Mouse (Mus musculus): ENCODE measurements around the gene AF067063. TPM values are rescaled to one million over a fixed set of nuclear protein-coding genes. Genes with fewer than 3 reads are reported as not detected.

AF067063 gene
- polyA plus RNA-seq, 1 experiment, result not detected

GRCm38 (mm10) chr13:119792791-119793404 lies 37.1 kb downstream of the AF067063 start:
- Histone ChIP-seq H3K36me3 (ENCODE audit: control insufficient read depth, insufficient read depth) (peaks cover 11% of the 10 kb centered on the region), H3K4me3 (no peak overlapping the region), H3K4me2 (ENCODE audit: low read depth) (no peak overlapping the region), H3K79me2 (ENCODE audit: control insufficient read depth, insufficient read depth) (peaks cover 23% of the 10 kb centered on the region), H3K27me3 (ENCODE audit: control insufficient read depth, insufficient read depth, insufficient read length) (no peaks in the 10 kb centered on the region), H3ac (ENCODE audit: control insufficient read depth, insufficient read length) (no peak overlapping the region)
- no peak for TF ChIP-seq SRF (IDR thresholded peaks at IDR 0.05; ENCODE audit: control insufficient read depth, insufficient read length, low read depth)
- TF ChIP-seq POLR2A (IDR thresholded peaks at IDR 0.05; ENCODE audit: insufficient read length, low read depth), result no peak
- no peak for TF ChIP-seq CEBPB (IDR thresholded peaks at IDR 0.05; ENCODE audit: insufficient read depth, poor library complexity, severe bottlenecking)
- no peak for TF ChIP-seq TCF3 (IDR thresholded peaks at IDR 0.05; ENCODE audit: insufficient read length, low read depth)
- TF ChIP-seq MAX (IDR thresholded peaks at IDR 0.05; ENCODE audit: low read depth), result no peak
- no peak for TF ChIP-seq POLR2AphosphoS2 (IDR thresholded peaks at IDR 0.05; ENCODE audit: insufficient read length, low read depth)
- no peak for TF ChIP-seq USF1 (IDR thresholded peaks at IDR 0.05; ENCODE audit: low read depth)
- TF ChIP-seq REST (IDR thresholded peaks at IDR 0.05; ENCODE audit: insufficient read depth, insufficient read length), result no peak

GRCm38 (mm10) chr13:119791580-119792135 lies 38.4 kb downstream of the AF067063 start:
- H3K4me3 ChIP-seq, result peak overlapping the region; percentile 77
- peak overlapping the region; percentile 78 for H3K4me2 ChIP-seq (ENCODE audit: low read depth)
- H3ac ChIP-seq (ENCODE audit: control insufficient read depth, insufficient read length), result peak overlapping the region; percentile 97
- peaks cover 11% of the 10 kb centered on the region for H3K36me3 ChIP-seq (ENCODE audit: control insufficient read depth, insufficient read depth)
- H3K79me2 ChIP-seq (ENCODE audit: control insufficient read depth, insufficient read depth), result peaks cover 23% of the 10 kb centered on the region
- no peaks in the 10 kb centered on the region for H3K27me3 ChIP-seq (ENCODE audit: control insufficient read depth, insufficient read depth, insufficient read length)
- no peak for TF ChIP-seq REST (IDR thresholded peaks at IDR 0.05; ENCODE audit: insufficient read depth, insufficient read length)
- no peak for TF ChIP-seq SRF (IDR thresholded peaks at IDR 0.05; ENCODE audit: control insufficient read depth, insufficient read length, low read depth)
- no peak for TF ChIP-seq TCF3 (IDR thresholded peaks at IDR 0.05; ENCODE audit: insufficient read length, low read depth)
- TF ChIP-seq POLR2AphosphoS2 (IDR thresholded peaks at IDR 0.05; ENCODE audit: insufficient read length, low read depth), result no peak
- no peak for TF ChIP-seq MYOG (IDR thresholded peaks at IDR 0.05; ENCODE audit: control insufficient read depth in 1 of 3, insufficient read depth in 1 of 3, insufficient read length in 2 of 3, low read depth in 2 of 3)
- TF ChIP-seq MAX (IDR thresholded peaks at IDR 0.05; ENCODE audit: low read depth), result no peak
- TF ChIP-seq CEBPB (IDR thresholded peaks at IDR 0.05; ENCODE audit: insufficient read depth, poor library complexity, severe bottlenecking), result no peak
- no peak for TF ChIP-seq E2F4 (IDR thresholded peaks at IDR 0.05; ENCODE audit: insufficient read depth)
- no peak for TF ChIP-seq TCF12 (IDR thresholded peaks at IDR 0.05; ENCODE audit: insufficient read depth, poor library complexity, severe bottlenecking)
- TF ChIP-seq MYOD1 (IDR thresholded peaks at IDR 0.05; ENCODE audit: control insufficient read depth in 1 of 3, insufficient read length in 2 of 3, low read depth in 2 of 3), result no peak
- TF ChIP-seq POLR2A (IDR thresholded peaks at IDR 0.05; ENCODE audit: insufficient read length, low read depth), result no peak

GRCm38 (mm10) chr13:119790761-119791579 lies 39.0 kb downstream of the AF067063 start, which contains the start of gene Zfp131:
TSS of gene Zfp131 (minus strand) at chr13:119790889.
- Histone ChIP-seq H3K4me3 (peak within 1 kb of the TSS; percentile 77), H3K36me3 (ENCODE audit: control insufficient read depth, insufficient read depth) (peaks cover 18% of the 10 kb centered on the region), H3ac (ENCODE audit: control insufficient read depth, insufficient read length) (peak within 1 kb of the TSS; percentile 97), H3K79me2 (ENCODE audit: control insufficient read depth, insufficient read depth) (peaks cover 23% of the 10 kb centered on the region), H3K27me3 (ENCODE audit: control insufficient read depth, insufficient read depth, insufficient read length) (no peaks in the 10 kb centered on the region), H3K4me2 (ENCODE audit: low read depth) (peak within 1 kb of the TSS; percentile 79)
- TF ChIP-seq TCF12 (IDR thresholded peaks at IDR 0.05; ENCODE audit: insufficient read depth, poor library complexity, severe bottlenecking) (no peak), E2F4 (IDR thresholded peaks at IDR 0.05; ENCODE audit: insufficient read depth) (no peak), MYOD1 (IDR thresholded peaks at IDR 0.05; ENCODE audit: control insufficient read depth in 1 of 3, insufficient read length in 2 of 3, low read depth in 2 of 3) (no peak), POLR2AphosphoS2 (IDR thresholded peaks at IDR 0.05; ENCODE audit: insufficient read length, low read depth) (peak; percentile 72), MYOG (IDR thresholded peaks at IDR 0.05; ENCODE audit: control insufficient read depth in 1 of 3, insufficient read depth in 1 of 3, insufficient read length in 2 of 3, low read depth in 2 of 3) (peak in 1 of 3 experiments; percentile 2), REST (IDR thresholded peaks at IDR 0.05; ENCODE audit: insufficient read depth, insufficient read length) (no peak), USF1 (IDR thresholded peaks at IDR 0.05; ENCODE audit: low read depth) (peak; percentile 2), TCF3 (IDR thresholded peaks at IDR 0.05; ENCODE audit: insufficient read length, low read depth) (no peak), SRF (IDR thresholded peaks at IDR 0.05; ENCODE audit: control insufficient read depth, insufficient read length, low read depth) (no peak), MAX (IDR thresholded peaks at IDR 0.05; ENCODE audit: low read depth) (no peak), POLR2A (IDR thresholded peaks at IDR 0.05; ENCODE audit: insufficient read length, low read depth) (peak; percentile 84), CEBPB (IDR thresholded peaks at IDR 0.05; ENCODE audit: insufficient read depth, poor library complexity, severe bottlenecking) (no peak)

- peaks cover 28% of the 10 kb centered on the region for H3K79me2 ChIP-seq (ENCODE audit: control insufficient read depth, insufficient read depth)
- peak overlapping the region; percentile 97 for H3ac ChIP-seq (ENCODE audit: control insufficient read depth, insufficient read length)
- no peak for TF ChIP-seq TCF3 (IDR thresholded peaks at IDR 0.05; ENCODE audit: insufficient read length, low read depth)
- peak; percentile 69 for TF ChIP-seq POLR2AphosphoS2 (IDR thresholded peaks at IDR 0.05; ENCODE audit: insufficient read length, low read depth)
- TF ChIP-seq E2F4 (IDR thresholded peaks at IDR 0.05; ENCODE audit: insufficient read depth), result no peak
- no peak for TF ChIP-seq MYOG (IDR thresholded peaks at IDR 0.05; ENCODE audit: control insufficient read depth in 1 of 3, insufficient read depth in 1 of 3, insufficient read length in 2 of 3, low read depth in 2 of 3)
- no peak for TF ChIP-seq USF1 (IDR thresholded peaks at IDR 0.05; ENCODE audit: low read depth)
- TF ChIP-seq MYOD1 (IDR thresholded peaks at IDR 0.05; ENCODE audit: control insufficient read depth in 1 of 3, insufficient read length in 2 of 3, low read depth in 2 of 3), result no peak
- no peak for TF ChIP-seq TCF12 (IDR thresholded peaks at IDR 0.05; ENCODE audit: insufficient read depth, poor library complexity, severe bottlenecking)
- peak; percentile 56 for TF ChIP-seq POLR2A (IDR thresholded peaks at IDR 0.05; ENCODE audit: insufficient read length, low read depth)
- TF ChIP-seq CEBPB (IDR thresholded peaks at IDR 0.05; ENCODE audit: insufficient read depth, poor library complexity, severe bottlenecking), result peak; percentile 46; the same call in 1 of the 2 replicates
- no peak for TF ChIP-seq SRF (IDR thresholded peaks at IDR 0.05; ENCODE audit: control insufficient read depth, insufficient read length, low read depth)
- TF ChIP-seq MAX (IDR thresholded peaks at IDR 0.05; ENCODE audit: low read depth), result no peak
- TF ChIP-seq REST (IDR thresholded peaks at IDR 0.05; ENCODE audit: insufficient read depth, insufficient read length), result no peak
- H3K36me3 ChIP-seq (ENCODE audit: control insufficient read depth, insufficient read depth), result peaks cover 27% of the 10 kb centered on the region
- H3K4me2 ChIP-seq (ENCODE audit: low read depth), result peak overlapping the region; percentile 79
- H3K4me3 ChIP-seq, result peak overlapping the region; percentile 77
- no peaks in the 10 kb centered on the region for H3K27me3 ChIP-seq (ENCODE audit: control insufficient read depth, insufficient read depth, insufficient read length)
These were observed 39.9 kb downstream of the AF067063 start for GRCm38 (mm10) chr13:119789851-119790717.
